Mouse (Mus musculus): Measurements from ENCODE around the gene Gm3002. TPM values are rescaled to one million over a fixed set of nuclear protein-coding genes. Genes with fewer than 3 reads are reported as not detected.
"Not testable (repeated sequence)": the region's sequence is repeated elsewhere in the genome, so short reads cannot be mapped to it uniquely, and the experiment has no call there.

Gm3002 gene
- 1 to 10 TPM in 1 of 2 experiments, not detected in 1; 1.1 TPM for total RNA-seq (2021)
- long read RNA-seq, experiment 1: 0 reads
- long read RNA-seq, experiment 2: 0 reads

GRCm38 (mm10) chr14:3809774-3810173 is at the start of gene Gm3002:
Gm3002 (plus strand) TSS chr14:3810074.
- not testable (repeated sequence) for DNase-seq

GRCm38 (mm10) chr14:3845945-3846344 is 36.1 kb downstream of the Gm3002 start, which contains the start of gene Gm3033:
Gm3033 (plus strand) TSS chr14:3846245.
- DNase-seq: not testable (repeated sequence)

GRCm38 (mm10) chr14:3883872-3884271 is 74.0 kb downstream of the Gm3002 start, which contains the start of gene Gm2916:
Gm2916 (plus strand) TSS chr14:3884172.
- DNase-seq: not testable (repeated sequence)

GRCm38 (mm10) chr14:3931456-3931855 is 121.6 kb downstream of the Gm3002 start, which contains the start of gene Gm3029:
Gm3029 (plus strand) TSS chr14:3931756.
- DNase-seq: not testable (repeated sequence)

GRCm38 (mm10) chr14:3963247-3963646 is 153.4 kb downstream of the Gm3002 start, which contains the start of gene Gm3095:
Gm3095 (plus strand) TSS chr14:3963547.
- not testable (repeated sequence) for DNase-seq

GRCm38 (mm10) chr14:3998094-3998493 is 188.2 kb downstream of the Gm3002 start, which contains the start of gene Gm3099:
Gm3099 (plus strand) TSS chr14:3998394.
- not testable (repeated sequence) for DNase-seq

Other genes with a start within 250 kb of the Gm3002 start
- not detected for gene Gm3012, start 175.6 kb upstream of the Gm3002 start, total RNA-seq (2021)
- gene Gm3020, start 158.0 kb upstream of the Gm3002 start, total RNA-seq (2021): 1 to 10 TPM in 1 of 2 experiments, under 1 TPM in 1; 0.87 to 1.3 TPM
- not detected for gene Gm3043, start 121.3 kb upstream of the Gm3002 start, total RNA-seq (2021)
- under 1 TPM in 1 of 2 experiments, not detected in 1; 0.70 TPM for gene Gm3033, start 36.2 kb downstream of the Gm3002 start, total RNA-seq (2021)
- gene Gm2916, start 74.1 kb downstream of the Gm3002 start, total RNA-seq (2021): not detected
- not detected for gene Gm3029, start 121.7 kb downstream of the Gm3002 start, total RNA-seq (2021)
- gene Gm3095, start 153.5 kb downstream of the Gm3002 start, total RNA-seq (2021): under 1 TPM in 1 of 2 experiments, not detected in 1; 0.31 TPM
- gene Gm3099, start 188.3 kb downstream of the Gm3002 start, total RNA-seq (2021): not detected
- gene Gm5796, start 213.9 kb downstream of the Gm3002 start, total RNA-seq (2021): 1 to 10 TPM; 2.0 TPM

All from gastrocnemius, postnatal 10 days (tissue).